Mouse (Mus musculus) fat pad, adult 2 months (tissue): ENCODE results near the gene Gc.

Experiments used
- DNase-seq: peaks from one replicate; pipeline ENCODE4 v3.0.0-alpha.2; 2011; ENCODE audit warnings: low read depth, low spot score; ENCODE audit errors: extremely low read depth

Gc gene

DNA sequence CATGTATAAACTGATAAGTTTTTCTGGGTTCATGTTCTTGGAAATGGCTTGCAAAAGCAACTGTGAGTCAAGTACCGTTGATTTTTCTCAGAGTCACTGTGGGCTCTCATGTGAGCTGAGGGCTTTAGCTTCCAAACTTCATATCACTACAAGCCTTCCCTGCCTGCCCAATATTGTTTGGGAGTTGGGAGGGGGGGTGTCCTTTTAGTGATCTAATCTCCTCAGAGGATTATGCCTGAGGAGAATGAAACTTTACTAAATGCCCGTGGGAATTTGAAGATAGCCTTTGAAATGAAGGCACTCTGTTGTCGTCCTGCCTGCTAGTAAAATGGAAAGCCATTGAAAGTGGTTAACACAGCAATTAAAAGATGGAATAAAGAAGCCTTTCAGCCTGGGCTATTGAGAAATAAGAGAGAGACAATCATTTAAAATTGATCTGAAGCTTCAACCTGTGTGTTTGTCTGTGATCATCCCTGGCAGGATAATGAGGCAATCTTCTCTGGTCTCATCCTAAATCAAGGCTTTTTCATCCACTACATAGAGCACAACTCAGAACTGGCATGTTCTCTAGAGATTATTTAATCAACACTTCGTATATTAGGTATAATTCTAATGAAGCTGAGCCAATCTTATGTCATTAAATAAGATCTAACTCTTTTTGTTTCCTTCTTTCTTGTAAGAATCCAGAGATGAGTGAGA is 89.5 kb downstream of the Gc start:
- DNase-seq, result no peak
